Mouse (Mus musculus) kidney, adult 2 months (tissue): Measurements from ENCODE around the gene Gm19935. TPM values are rescaled to one million over a fixed set of nuclear protein-coding genes. Genes with fewer than 3 reads are reported as not detected.

Experiments used
- DNase-seq: peaks from one replicate; pipeline ENCODE4 v3.0.0; 2021
- H3K27ac ChIP-seq: fragments of 200-500 bp; 2 replicates; pipeline ENCODE4 v1.5.1; 2012; ENCODE audit warnings: low read depth, low read length, control low read depth, inconsistent platforms; ENCODE audit not compliant: insufficient read depth
- H3K27me3 ChIP-seq: fragments of 200-500 bp; replicated peaks from 2 replicates; pipeline ENCODE4 v1.6.1; 2012; ENCODE audit warnings: mild to moderate bottlenecking, moderate library complexity, low read length, inconsistent platforms; ENCODE audit not compliant: control insufficient read depth, insufficient read depth
- H3K36me3 ChIP-seq: fragments of 200-500 bp; 2 replicates; pipeline ENCODE4 v1.6.1; 2012; ENCODE audit warnings: mild to moderate bottlenecking, moderate library complexity, low read length, inconsistent platforms; ENCODE audit not compliant: control insufficient read depth, insufficient read depth
- H3K4me1 ChIP-seq: fragments of 200-500 bp; 2 replicates; pipeline ENCODE4 v1.6.1; 2011; ENCODE audit warnings: low read length; ENCODE audit not compliant: control insufficient read depth, insufficient read depth
- H3K4me3 ChIP-seq: fragments of 200-500 bp; 2 replicates; pipeline ENCODE4 v1.5.1; 2011; ENCODE audit warnings: mild to moderate bottlenecking, low read depth, low read length, control low read depth; ENCODE audit not compliant: insufficient read depth
- CTCF ChIP-seq: fragments of 200-500 bp; conservative IDR thresholded peaks from 2 replicates; pipeline ENCODE4 v1.5.1; 2011; ENCODE audit warnings: low read depth, mild to moderate bottlenecking, control low read depth, low read length, moderate library complexity, mixed read lengths; ENCODE audit not compliant: insufficient read depth, insufficient read length
- POLR2A ChIP-seq: fragments of 200-500 bp; IDR thresholded peaks from one replicate; pipeline ENCODE4 v1.6.1; 2011; ENCODE audit warnings: low read depth, low read length, control low read depth
- WGBS: fragments of 180-500 bp; shearing (Covaris S2); methylation state at CpG from one replicate; pipeline ENCODE4 v1.1.7; 2018; 5-methylcytosine and 5-hydroxymethylcytosine counted together
- polyA plus RNA-seq: library from polyadenylated mRNA; depleted of rRNA; stranded (reverse); fragments of >200 nt; gene quantifications from 2 replicates; pipeline ENCODE4 v1.2.3, GENCODE M21; 2012; rRNA removed

Gm19935 gene
- 0.16 and 0.24 TPM in 2 replicates for polyA plus RNA-seq

- 56% methylated on average over 2 of the region's 2 CpGs for WGBS
- H3K27ac ChIP-seq: no peak within 1 kb of the TSS
Observed at GRCm38 (mm10) chr8:90817293-90817692, at the start of gene Gm19935. Gene Gm19935 (minus strand): TSS chr8:90817393.

GRCm38 (mm10) chr8:90862038-90862437, 44.8 kb upstream of the Gm19935 start:
- no peak for TF ChIP-seq POLR2A
- no peak for TF ChIP-seq CTCF
- Histone ChIP-seq H3K4me3 (no peak overlapping the region), H3K27me3 (no peaks in the 10 kb centered on the region), H3K4me1 (no peaks in the 10 kb centered on the region), H3K36me3 (no peaks in the 10 kb centered on the region), H3K27ac (no peak overlapping the region)
- DNase-seq: no peak
- WGBS: 72% methylated on average over 9 of the region's 9 CpGs

More at GRCm38 (mm10) chr8:90817293-90817692, at the start of gene Gm19935:
- no peaks in the 10 kb centered on the region for H3K27me3 ChIP-seq
- no peaks in the 10 kb centered on the region for H3K36me3 ChIP-seq
- no peak for TF ChIP-seq CTCF
- TF ChIP-seq POLR2A: no peak
- no peak within 1 kb of the TSS for H3K4me3 ChIP-seq
- DNase-seq: no peak
- no peaks in the 10 kb centered on the region for H3K4me1 ChIP-seq

GRCm38 (mm10) chr8:90861266-90861944, 44.2 kb upstream of the Gm19935 start:
- no peak for DNase-seq
- no peak overlapping the region for H3K27ac ChIP-seq

GRCm38 (mm10) chr8:90858071-90858470, 40.9 kb upstream of the Gm19935 start:
- Histone ChIP-seq H3K27ac (no peak overlapping the region), H3K4me1 (peaks cover 3% of the 10 kb centered on the region; the same call in 1 of the 2 replicates), H3K27me3 (no peaks in the 10 kb centered on the region), H3K36me3 (no peaks in the 10 kb centered on the region), H3K4me3 (no peak overlapping the region)
- no peak for DNase-seq
- TF ChIP-seq POLR2A (no peak), CTCF (no peak)
- 99% methylated on average over 2 of the region's 2 CpGs for WGBS

More at GRCm38 (mm10) chr8:90861266-90861944, 44.2 kb upstream of the Gm19935 start:
- Histone ChIP-seq H3K4me3 (no peak overlapping the region), H3K36me3 (no peaks in the 10 kb centered on the region), H3K27me3 (no peaks in the 10 kb centered on the region), H3K4me1 (no peaks in the 10 kb centered on the region)
- WGBS: 58% methylated on average over 9 of the region's 9 CpGs
- TF ChIP-seq CTCF (no peak), POLR2A (no peak)

- no peak overlapping the region for H3K4me3 ChIP-seq
- no peak for TF ChIP-seq POLR2A
- TF ChIP-seq CTCF: no peak
Observed at GRCm38 (mm10) chr8:90856952-90857351, 39.8 kb upstream of the Gm19935 start.

GRCm38 (mm10) chr8:90856171-90856570, 39.0 kb upstream of the Gm19935 start:
- Histone ChIP-seq H3K27ac (no peak overlapping the region), H3K27me3 (no peaks in the 10 kb centered on the region), H3K36me3 (no peaks in the 10 kb centered on the region), H3K4me3 (no peak overlapping the region), H3K4me1 (peaks cover 3% of the 10 kb centered on the region; the same call in 1 of the 2 replicates)
- no peak for DNase-seq
- TF ChIP-seq CTCF (no peak), POLR2A (no peak)
- WGBS: 95% methylated on average over 3 of the region's 3 CpGs

More at GRCm38 (mm10) chr8:90856952-90857351, 39.8 kb upstream of the Gm19935 start:
- Histone ChIP-seq H3K4me1 (peaks cover 3% of the 10 kb centered on the region; the same call in 1 of the 2 replicates), H3K36me3 (no peaks in the 10 kb centered on the region), H3K27ac (no peak overlapping the region), H3K27me3 (no peaks in the 10 kb centered on the region)
- 80% methylated on average over 1 of the region's 1 CpGs for WGBS
- no peak for DNase-seq

- no peaks in the 10 kb centered on the region for H3K27me3 ChIP-seq
- WGBS: 32% methylated on average over 10 of the region's 10 CpGs
- H3K4me1 ChIP-seq: peaks cover 3% of the 10 kb centered on the region; the same call in 1 of the 2 replicates
- no peak overlapping the region for H3K4me3 ChIP-seq
- H3K27ac ChIP-seq: no peak overlapping the region
- no peak for DNase-seq
- TF ChIP-seq CTCF (no peak), POLR2A (no peak)
- no peaks in the 10 kb centered on the region for H3K36me3 ChIP-seq
Observed at GRCm38 (mm10) chr8:90854671-90855161, 37.5 kb upstream of the Gm19935 start.
